Mouse (Mus musculus): ENCODE measurements around the gene Rpp25.

Gene Rpp25

DNA sequence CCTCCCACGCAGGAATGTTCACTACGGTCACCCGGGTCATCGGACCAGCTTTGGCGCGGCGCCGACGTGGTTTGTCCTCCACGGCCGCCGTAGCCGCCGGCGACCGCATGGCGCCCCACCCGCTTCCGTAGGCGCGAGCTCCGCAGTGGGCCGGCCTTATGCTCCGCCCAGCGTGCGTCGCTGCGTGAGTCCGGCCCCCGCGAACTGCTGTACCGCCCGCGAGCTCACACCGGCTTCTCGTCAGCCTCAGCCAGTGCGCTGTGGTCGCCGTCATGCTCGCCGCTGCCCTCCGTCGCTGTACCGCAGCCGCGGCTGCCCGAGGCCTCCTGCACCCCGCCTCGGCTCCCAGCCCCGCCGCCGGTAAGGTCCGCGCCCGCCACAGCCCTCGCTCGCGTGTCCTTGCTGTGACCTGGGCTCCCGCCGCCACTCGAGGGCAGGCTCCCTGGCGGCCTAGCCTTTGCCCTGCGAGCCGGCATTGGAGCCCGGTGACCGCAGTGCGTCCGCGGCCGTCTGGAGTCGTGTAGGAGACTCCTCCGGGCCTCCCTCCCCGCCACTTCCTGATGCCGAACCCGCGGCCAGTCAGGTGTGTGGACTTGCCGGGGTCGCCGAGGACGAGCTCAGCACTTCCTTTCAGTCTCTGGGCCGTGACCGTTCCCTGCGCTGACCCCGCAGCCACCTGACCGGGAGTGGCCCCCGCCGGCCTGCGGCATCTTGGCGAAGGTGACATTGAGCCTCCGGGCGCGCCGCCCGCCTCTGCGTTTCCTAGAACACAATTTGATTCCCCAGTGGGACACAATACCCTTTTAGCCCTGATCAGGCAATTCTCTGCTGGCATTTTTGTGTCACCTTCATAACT is 17.5 kb downstream of the Rpp25 start, which contains the start of gene Cox5a:
TSS of gene Cox5a (plus strand) at position 219 of the 856 bp plus-strand sequence.
- in situ Hi-C loops (cut with MboI, MseI), result no loop called here

DNA sequence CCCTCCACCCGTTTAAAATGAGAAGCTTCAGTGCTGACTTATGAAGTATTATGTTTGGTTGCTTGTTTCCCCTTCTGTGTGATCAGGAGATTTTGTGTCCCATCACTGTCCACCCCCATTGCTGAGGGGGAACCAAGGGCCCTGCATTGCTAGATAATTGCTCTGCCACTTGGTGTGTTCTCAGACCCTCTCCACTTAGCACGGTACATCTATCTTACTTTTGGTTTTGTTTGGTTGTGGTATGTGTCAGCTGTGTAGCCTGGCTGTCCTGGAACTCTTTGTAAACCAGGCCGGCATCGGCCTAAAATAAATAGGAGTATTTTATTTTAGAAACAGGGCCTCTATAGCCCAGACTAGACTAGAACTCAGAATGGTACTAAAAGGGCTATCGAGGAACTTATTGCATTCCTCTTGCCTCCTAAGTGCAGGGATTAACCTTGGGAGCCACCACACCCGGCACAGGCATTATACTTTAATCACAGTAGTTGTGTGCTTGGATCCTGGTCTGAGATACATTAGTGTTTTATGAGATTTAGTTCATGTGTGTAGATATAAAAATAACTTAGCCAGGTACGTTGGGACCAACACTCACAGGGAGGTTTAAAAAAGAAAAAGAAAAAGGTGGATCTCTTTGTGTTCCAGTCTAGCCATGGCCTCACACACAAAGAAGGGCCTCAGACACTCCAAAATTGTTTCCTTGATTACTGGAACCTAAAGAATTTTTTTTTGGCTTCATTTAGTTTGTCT is 18.5 kb downstream of the Rpp25 start:
- in situ Hi-C loops (cut with MboI, MseI), result no loop called here

DNA sequence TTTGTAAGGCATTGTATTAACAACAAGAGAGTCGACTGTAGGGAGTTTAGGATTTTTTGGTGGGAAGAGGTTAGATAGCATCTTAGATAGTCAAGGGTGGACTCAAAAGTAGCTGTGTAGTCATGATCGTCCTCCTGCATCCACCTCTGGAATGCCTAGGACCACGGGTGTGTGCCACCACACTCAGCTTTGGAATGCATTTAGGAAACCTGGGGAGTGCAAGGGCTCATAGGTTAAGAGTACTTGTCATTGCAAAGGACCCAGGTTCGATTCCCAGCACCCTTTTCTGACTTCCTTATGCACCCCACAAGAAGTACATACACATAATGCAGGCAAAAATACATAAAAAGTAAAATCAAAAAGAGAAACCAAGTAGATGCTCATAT is 19.0 kb downstream of the Rpp25 start:
- in situ Hi-C loops (cut with MboI, MseI), result no loop called here

DNA sequence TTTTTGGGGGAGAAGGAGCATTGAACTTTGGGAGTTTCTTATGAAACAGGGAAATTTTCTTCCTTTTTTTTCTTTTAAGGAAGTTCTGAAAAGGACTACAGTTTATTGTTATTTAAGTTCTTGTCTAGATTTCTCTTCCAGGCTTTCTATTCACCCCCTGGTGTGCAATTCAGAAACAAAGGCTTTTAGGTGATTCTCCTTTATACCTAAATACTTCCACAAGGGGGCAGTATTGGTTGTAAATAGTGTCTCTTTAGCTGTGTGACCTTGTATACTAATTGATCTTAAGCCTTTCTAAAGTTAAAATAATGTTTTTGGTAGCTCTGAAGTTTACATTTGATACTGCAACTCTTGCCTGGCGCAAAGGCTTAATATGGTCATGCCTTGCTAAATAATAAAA is 19.9 kb downstream of the Rpp25 start:
- in situ Hi-C loops (cut with MboI, MseI), result no loop called here

DNA sequence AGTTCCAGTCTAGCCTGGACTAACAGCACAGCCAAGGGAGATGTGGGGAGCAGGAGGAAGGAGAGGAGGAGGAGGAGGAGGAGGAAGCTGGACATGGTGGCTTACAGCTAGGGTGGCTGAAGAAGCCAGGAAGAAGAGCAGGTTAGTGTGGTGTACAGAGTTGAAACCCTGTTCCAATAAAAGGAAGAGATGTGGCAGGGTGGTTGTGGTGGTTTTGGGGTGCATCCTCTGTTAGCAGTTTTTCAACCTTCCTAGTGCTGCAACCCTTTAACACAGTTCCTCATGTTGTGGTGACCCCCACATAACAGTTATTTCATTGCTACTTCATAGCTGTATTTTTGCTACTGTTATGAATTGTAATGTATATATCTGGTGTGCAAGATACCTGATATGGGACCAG is 20.6 kb downstream of the Rpp25 start:
- in situ Hi-C loops (cut with MboI, MseI), result no loop called here

DNA sequence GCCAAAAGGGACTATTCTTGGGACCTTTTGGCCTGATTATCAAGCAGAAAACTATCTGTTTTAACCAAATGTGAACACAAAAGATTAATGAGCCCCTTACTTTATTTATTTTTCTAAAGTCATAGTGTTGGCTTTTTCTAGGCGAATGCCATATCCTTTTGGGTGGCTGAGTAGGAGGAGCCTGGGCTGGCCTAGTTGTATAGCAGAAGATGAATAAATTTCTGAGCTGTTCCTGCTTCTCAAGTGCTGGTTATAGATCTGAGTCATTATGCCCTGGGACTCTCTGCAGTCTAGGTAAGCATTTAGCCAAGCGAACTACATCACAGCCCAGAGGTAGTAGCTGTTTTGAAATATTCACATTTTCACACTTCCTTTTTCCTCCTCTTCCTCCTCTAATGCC is 21.7 kb downstream of the Rpp25 start:
- in situ Hi-C loops (cut with MboI, MseI), result no loop called here

DNA sequence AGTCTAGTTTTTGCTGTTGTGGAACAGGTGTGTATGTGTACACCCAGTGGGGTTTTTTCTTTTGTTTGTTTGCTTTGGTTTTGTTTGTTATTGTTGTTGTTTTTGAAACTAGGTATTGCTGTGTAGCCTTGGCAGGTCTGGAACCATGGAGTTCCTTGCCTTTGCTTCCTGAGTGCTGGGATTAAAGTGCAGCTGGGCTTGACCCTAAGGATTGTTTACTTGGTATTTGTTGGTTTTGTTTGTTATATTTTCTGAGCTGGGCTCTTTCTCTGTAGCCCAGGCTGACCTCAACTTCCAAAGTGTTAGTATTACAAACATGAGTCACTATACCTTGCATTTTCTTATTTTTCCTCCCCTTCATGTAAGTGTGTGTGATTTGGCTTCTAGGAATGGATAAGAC is 22.6 kb downstream of the Rpp25 start:
- in situ Hi-C loops (cut with MboI, MseI), result no loop called here

DNA sequence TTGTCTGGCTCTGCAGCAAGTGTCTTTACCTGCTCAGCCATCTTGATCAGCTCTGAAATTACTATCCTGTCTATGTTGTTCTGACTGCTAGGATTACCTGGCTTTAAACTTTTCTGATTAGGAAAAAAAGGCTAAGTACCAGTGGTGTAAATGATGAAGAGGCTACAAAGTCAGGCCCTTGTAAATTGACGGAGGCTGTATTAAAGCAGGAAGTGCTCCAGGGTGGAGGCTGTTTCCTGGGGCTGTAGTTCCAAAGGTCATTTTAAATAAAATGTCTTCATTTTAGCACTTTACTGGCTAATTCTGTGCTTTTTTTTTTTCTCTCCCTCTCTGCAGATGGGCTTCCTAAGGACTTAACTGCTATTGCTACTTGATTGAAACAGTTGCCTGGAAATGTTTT is 28.1 kb downstream of the Rpp25 start:
- in situ Hi-C loops (cut with MboI, MseI), result no loop called here

DNA sequence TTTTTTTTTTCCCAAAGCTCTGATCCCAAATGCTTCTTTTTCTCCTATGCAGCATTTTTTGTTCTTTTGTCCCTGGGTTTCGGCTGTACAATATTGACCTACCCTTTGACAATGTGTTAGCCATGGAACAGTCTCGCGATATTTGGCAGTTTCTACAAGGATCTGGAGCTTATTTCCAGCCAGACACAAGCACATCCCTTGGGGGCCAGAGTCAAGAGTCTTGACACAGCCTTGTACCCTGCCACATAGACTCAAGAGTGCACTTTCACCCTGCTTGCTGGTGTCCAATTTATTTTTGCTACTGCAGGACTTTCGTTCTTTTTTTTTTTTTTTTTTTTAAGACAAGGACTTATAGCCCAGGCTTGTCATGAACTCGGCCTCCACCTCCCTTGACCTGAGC is 32.5 kb downstream of the Rpp25 start:
- in situ Hi-C loops (cut with MboI, MseI), result no loop called here

DNA sequence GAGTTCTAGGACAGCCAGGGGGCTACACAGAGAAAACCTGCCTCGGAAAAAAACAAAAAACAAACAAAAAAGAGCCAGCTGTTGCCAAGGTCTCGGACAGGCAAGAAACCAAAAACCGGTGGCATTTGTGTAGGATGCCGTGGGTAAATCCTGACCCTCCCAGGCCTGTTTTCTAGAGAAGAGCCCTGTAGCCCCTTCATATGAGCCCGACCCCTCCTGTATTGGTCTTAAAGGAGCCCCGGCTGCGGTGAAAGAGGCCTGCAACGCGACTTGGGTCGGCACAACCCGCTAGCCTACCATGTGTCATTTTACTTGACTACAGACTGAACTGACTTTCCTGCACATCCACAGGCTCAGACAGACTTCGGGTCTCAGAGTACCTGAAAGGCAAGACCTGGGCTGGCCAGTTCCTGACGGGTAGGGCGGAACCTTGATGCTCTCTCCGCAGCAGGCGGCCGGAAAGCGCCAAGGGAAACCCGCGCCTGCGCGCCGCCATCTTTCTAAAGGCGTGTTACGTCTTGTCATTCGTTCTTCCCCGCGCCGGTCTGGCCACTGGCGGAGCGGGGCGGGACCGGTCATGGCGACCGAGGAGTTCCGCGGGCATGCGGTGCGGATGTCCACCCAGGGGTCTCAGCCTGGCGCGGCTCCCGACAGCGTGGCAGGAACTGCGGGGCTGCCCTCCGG is 33.4 kb downstream of the Rpp25 start, which contains the start of gene Fam219b:
TSS of gene Fam219b (plus strand) at position 485 of the 684 bp plus-strand sequence.
- in situ Hi-C loops (cut with MboI, MseI), result no loop called here

DNA sequence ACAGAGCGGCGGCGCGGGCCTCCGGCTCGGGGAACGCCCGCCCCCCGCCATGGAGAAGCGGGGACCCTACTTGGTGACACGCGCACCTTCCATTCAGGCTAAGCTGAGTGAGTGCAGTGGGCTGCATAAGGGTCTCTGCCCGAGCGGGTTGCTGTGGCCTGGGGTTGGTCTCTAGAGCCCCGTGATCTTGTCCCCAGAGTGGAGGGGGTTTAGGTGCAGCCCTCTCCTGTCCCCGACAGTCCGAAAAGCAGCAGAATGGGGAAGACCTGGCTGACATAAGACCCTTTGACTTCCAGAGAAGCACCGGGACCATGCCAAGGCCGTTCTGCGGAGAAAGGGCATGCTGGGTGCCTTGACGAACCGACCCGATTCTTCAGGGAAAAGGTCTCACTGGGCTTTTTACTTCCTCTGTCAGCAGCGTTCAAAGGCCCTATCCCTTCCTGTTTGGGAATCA is 33.9 kb downstream of the Rpp25 start:
- in situ Hi-C loops (cut with MboI, MseI), result no loop called here

DNA sequence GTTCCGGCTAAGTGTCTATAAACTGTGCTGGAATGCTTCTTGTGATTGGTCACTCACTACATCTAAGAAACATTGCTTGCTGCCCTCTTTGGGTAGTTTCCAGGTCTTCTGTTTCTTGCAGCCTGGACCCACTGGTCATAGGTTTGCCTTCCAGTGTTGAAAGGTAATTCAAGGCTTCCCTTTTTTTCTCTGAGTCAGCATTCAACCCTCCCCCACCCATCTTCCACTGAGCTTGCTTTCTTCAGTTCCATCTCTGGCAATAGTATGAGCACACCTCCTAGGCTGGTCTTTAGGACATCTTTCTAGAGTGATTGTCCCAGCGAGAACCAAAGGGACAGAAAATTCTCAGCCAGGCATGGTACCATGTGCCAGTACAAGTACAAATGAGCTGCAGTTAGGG is 35.7 kb downstream of the Rpp25 start:
- in situ Hi-C loops (cut with MboI, MseI), result no loop called here

DNA sequence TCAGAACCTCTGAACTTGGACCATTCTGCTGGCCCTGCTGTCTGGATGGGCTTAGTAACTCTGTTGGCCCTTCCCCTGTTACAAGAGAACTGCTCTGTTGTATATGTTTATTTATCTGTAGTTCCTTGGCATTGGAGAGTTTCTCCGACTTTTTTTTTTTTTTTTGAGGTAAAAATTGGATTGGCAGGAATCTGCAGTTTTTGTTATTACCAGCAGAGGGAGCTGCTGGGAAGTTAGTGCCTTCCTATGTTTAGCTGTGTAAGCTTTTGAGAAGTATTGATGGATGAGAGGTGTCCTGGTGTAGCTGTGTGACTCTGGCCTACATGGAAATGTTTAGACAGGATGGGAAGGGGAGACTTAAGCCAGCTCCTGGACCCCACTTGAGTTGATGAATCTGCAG is 37.5 kb downstream of the Rpp25 start:
- in situ Hi-C loops (cut with MboI, MseI), result loop anchor here (5.0 kb wide), 1 partner anchor 101 kb away; no protein-coding TSS in a partner anchor

DNA sequence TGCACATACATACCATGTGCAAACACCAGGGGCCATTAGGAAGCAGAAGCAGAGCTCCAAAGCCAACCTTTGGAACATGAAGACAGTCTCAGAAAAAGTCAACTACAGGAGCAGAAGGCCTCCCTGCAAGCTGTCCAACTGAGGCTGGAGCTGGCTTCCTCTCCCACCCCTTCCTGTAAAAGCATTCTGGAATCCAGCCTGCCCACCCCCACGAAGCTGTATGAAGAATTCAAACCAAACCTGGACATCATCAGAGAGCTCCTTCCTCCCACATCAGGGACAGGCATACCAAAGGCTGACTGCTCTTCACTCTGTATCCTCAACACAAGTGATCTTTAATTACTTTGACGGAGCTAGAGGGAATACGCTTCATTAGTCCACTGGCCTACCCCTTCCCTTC is 40.1 kb downstream of the Rpp25 start:
- in situ Hi-C loops (cut with MboI, MseI), result loop anchor here (5.0 kb wide), 1 partner anchor 98 kb away; no protein-coding TSS in a partner anchor

DNA sequence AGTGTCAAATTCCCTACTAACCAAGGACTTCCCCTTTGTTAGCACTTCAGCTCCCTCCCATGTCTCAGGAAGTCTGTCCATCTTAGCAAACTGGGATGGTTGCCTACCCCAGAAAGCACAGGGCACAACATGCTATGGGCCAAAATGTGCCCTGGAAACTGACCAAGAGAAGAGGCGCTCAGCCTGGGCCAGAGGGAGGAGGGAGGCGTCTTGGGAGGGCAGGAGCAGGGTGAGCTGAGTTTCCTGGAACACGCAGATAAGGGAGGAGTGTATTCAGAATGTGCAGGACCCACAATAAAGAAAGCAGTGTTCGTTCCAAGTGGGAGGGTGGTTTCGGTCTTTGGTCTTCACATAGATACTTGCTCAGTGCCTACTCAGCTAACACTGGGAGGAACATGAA is 43.5 kb downstream of the Rpp25 start:
- in situ Hi-C loops (cut with MboI, MseI), result no loop called here

DNA sequence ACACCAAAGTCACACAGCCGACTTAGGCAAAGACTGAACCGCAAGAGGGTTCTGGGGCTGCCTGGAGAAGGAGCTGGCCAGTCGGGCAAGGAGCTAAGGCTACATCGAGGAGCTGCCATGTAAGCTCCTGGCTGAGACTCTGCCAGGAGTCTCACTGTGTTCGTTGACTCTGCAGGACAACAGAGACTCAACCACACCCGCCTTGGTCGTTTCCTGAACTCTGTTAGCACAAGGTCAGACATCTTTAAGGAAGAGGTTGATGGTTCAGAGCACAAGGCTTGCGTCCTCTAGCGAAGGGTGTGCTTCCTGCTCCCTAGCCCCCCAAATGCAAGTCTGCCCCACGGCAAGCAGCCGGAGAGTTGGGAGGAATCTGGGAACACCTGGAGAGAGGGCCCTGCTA is 44.0 kb downstream of the Rpp25 start:
- in situ Hi-C loops (cut with MboI, MseI), result no loop called here

DNA sequence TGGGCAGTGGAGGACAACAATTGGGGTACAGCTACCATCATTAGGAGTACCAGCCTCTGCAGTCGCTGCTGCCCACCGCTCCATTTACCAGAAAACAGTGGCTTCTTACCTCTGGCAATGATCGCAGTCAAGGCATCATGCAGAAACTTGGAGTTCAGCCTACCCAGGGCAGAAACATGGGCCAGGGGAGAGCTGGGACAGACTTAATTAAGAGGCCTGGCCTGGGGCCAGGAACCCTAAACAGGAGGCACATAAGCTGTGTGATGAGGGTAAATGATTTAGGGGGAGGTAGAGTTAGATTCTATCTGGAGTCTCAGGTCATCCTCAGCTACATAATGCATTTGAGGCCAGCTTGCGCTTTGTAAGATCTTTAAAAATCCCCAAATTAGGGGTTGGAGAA is 45.4 kb downstream of the Rpp25 start:
- in situ Hi-C loops (cut with MboI, MseI), result no loop called here

DNA sequence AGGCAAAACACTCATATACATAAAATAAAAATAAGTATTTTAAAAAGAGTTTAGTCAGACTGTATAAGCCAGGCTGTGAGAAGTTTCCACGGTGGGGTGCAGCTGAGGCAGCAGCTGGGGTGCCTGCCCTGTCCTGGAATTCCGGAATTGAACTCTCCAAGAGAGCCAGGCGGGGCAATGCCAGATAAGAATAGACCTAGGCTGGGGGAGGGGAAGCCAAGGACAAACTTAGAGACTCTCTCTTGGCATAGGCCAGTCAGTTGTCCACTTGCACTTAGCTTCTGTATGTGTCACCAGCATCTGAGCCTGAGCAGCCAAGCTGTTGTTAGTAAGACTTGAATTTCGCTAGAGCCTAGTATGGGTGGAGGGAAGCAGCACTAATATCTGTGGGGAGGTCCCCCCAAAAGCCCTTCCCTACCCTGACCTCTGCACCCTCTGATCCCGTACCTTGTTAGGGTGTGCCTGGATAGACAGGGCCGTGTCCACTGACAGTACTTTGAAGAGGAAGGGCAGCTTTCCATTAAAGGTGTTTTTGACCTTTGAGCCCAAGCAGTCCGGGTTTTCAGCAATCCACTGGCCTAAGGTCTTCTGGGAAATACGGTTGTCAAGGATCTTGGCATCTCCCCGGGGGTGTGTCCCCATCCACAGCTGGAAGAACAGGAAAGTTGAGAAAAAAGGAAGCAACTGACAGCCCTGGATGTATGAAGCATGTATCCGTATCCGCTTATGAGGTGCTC is 46.5 kb downstream of the Rpp25 start:
- in situ Hi-C loops (cut with MboI, MseI), result no loop called here

DNA sequence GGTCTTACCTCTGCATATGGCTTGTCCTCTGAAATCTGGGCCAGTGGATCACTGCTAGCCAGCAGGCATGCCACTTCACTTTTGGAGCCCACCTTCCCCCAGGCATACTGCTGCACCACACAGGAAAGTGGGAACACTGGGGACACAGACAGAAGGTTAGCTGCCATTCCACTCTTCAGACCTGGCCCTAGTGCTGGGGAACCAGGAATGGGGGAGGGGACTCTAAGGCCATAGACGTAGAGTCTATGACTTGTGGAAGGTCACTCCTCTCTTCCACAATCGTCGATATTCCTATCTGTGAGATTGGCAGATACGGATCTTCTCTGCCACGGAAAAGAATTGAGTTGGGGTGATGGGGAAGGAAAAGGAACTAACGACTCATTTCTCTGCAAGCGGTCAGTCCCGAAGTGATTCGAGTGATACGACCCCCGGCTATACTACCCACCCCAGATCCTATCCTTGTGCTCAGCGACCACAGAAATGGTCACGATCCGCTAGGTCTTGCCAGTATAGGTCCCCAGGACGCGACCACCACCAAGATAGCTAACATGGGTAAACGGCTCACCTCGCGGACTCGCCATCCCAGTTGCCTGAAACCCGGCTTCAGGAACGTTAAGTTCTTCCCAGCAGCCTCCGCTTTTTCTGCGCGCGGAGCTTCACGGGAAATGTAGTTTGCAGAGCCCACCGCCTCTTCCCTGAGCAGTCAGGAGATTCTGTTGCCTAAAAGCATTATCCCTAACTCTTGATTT is 48.5 kb downstream of the Rpp25 start, which contains the start of gene Mpi:
TSS of gene Mpi (minus strand) at position 625 of the 749 bp plus-strand sequence.
- in situ Hi-C loops (cut with MboI, MseI), result no loop called here

DNA sequence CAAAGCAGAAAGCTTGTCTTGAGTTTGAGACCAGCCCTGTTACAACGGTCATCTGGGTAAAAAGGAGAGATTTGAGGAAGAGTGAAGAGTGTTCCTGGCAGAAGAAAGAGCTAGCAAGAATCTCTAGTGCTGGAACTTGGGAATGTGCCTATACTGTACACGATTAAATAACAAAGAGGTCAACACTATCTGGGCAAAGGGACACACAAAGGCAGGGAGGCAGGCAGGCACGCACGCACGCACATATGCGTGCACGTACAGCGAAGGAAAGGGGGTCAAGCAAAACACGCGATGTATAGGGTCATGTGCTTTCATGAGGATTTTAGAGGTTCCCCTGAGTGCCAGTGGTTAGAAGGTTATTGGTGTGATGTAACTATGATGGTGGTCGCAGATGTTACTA is 49.3 kb downstream of the Rpp25 start:
- in situ Hi-C loops (cut with MboI, MseI), result no loop called here

DNA sequence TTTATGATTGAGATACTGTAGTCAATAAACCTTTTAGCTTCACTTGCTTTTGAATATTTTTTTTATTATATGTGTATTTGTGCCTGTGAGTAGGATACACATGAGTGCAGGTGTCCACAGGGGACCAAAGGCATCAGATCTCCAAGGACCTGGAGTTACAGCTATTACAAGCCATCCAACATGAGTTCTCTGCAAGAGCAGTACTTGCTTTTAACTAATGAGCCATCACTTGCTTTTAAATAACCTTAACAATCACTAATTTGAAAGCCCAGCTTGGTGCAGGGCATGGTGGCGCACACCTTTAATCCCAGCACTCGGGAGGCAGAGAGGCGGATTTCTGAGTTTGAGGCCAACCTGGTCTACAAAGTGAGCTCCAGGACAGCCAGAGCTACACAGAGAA is 50.9 kb downstream of the Rpp25 start:
- in situ Hi-C loops (cut with MboI, MseI), result no loop called here

All from T-helper 2 cell (primary cell).